Mouse (Mus musculus) MEL (cell line): Measurements from ENCODE around the gene Abcc5. TPM values are rescaled to one million over a fixed set of nuclear protein-coding genes. Genes with fewer than 3 reads are reported as not detected.

ENCODE experiments used
- DNase-seq: peaks from one replicate; pipeline ENCODE4 v3.0.0; 2011; ENCODE audit warnings: low read depth, low spot score
- H3K27ac ChIP-seq: 2 replicates; pipeline ENCODE4 v1.5.1; 2012; ENCODE audit warnings: low read depth, mild to moderate bottlenecking, control low read depth, low read length, moderate library complexity; ENCODE audit not compliant: control insufficient read depth
- H3K27me3 ChIP-seq, 2 experiments: fragments of 150-350 bp in 1 of 2; sonication (generic) in 1 of 2; 2 replicates each; pipeline ENCODE4 v1.6.1; 2012; ENCODE audit warnings: low read length in 2 of 2, mild to moderate bottlenecking in 2 of 2, improper control_type of control experiment in 1 of 2, moderate library complexity in 1 of 2; ENCODE audit not compliant: insufficient read depth in 2 of 2, control insufficient read depth in 1 of 2
- H3K36me3 ChIP-seq, 2 experiments: 2 replicates each; pipeline ENCODE4 v1.6.1; 2012 to 2014; ENCODE audit warnings: low read length in 2 of 2, improper control_type of control experiment in 1 of 2, inconsistent platforms in 1 of 2, mild to moderate bottlenecking in 1 of 2; ENCODE audit not compliant: insufficient read depth in 2 of 2, control insufficient read depth in 1 of 2
- H3K4me1 ChIP-seq, 2 experiments: fragments of 150-350 bp in 1 of 2; sonication (generic) in 1 of 2; 2 replicates each; pipeline ENCODE4 v1.6.1; 2012; ENCODE audit warnings: low read length in 2 of 2, improper control_type of control experiment in 1 of 2, mild to moderate bottlenecking in 1 of 2; ENCODE audit not compliant: insufficient read depth in 2 of 2, control insufficient read depth in 1 of 2
- H3K4me3 ChIP-seq, 2 experiments: fragments of 150-350 bp in 1 of 2; sonication (generic) in 1 of 2; 2 replicates each; pipeline ENCODE4 v1.5.1; 2012; ENCODE audit warnings: low read depth in 2 of 2, low read length in 2 of 2, mild to moderate bottlenecking in 2 of 2, moderate library complexity in 2 of 2, control low read depth in 1 of 2, improper control_type of control experiment in 1 of 2; ENCODE audit not compliant: control insufficient read depth in 1 of 2, insufficient read depth in 1 of 2
- H3K79me2 ChIP-seq: 2 replicates; pipeline ENCODE4 v1.6.1; 2012; ENCODE audit warnings: mild to moderate bottlenecking, low read length, moderate library complexity; ENCODE audit not compliant: control insufficient read depth, poor library complexity, insufficient read depth
- H3K9ac ChIP-seq: 2 replicates; pipeline ENCODE4 v1.6.1; 2012; ENCODE audit warnings: low read depth, mild to moderate bottlenecking, control low read depth, low read length, moderate library complexity; ENCODE audit not compliant: control insufficient read depth, poor library complexity, severe bottlenecking
- H3K9me3 ChIP-seq: fragments of 150-350 bp; sonication (generic); replicated peaks from 2 replicates; pipeline ENCODE4 v1.6.1; 2012; ENCODE audit warnings: mild to moderate bottlenecking, low read length, improper control_type of control experiment, moderate library complexity; ENCODE audit not compliant: insufficient read depth
- BHLHE40 ChIP-seq: IDR thresholded peaks from 2 replicates; pipeline ENCODE4 v1.6.1; 2012; ENCODE audit warnings: low read depth, mild to moderate bottlenecking, inconsistent platforms, low read length, improper control_type of control experiment, borderline replicate concordance
- CHD1 ChIP-seq: IDR thresholded peaks from 2 replicates; pipeline ENCODE4 v1.6.1; 2012; ENCODE audit warnings: low read depth, mild to moderate bottlenecking, inconsistent platforms, low read length, improper control_type of control experiment
- CHD2 ChIP-seq: IDR thresholded peaks from 2 replicates; pipeline ENCODE4 v1.6.1; 2011; ENCODE audit warnings: low read length, improper control_type of control experiment
- CTCF ChIP-seq, 3 experiments: IDR thresholded peaks in 2 of 3; conservative IDR thresholded peaks in 1 of 3; 2 replicates each; pipeline ENCODE4 v1.5.1; 2011 to 2012; ENCODE audit warnings: low read length in 3 of 3, low read depth in 2 of 3, mild to moderate bottlenecking in 2 of 3, improper control_type of control experiment in 1 of 3, inconsistent platforms in 1 of 3, mixed read lengths in 1 of 3, moderate library complexity in 1 of 3; ENCODE audit not compliant: control insufficient read depth in 1 of 3, insufficient read depth in 1 of 3, poor library complexity in 1 of 3, severe bottlenecking in 1 of 3
- E2F4 ChIP-seq: IDR thresholded peaks from 2 replicates; pipeline ENCODE4 v1.6.1; 2011; ENCODE audit warnings: low read depth, low read length, improper control_type of control experiment, borderline replicate concordance
- ETS1 ChIP-seq: IDR thresholded peaks from 2 replicates; pipeline ENCODE4 v1.6.1; 2012; ENCODE audit warnings: low read depth, mild to moderate bottlenecking, inconsistent platforms, low read length, improper control_type of control experiment, moderate library complexity
- GABPA ChIP-seq: IDR thresholded peaks from 2 replicates; pipeline ENCODE4 v1.6.1; 2012; ENCODE audit warnings: low read depth, mild to moderate bottlenecking, inconsistent platforms, low read length, improper control_type of control experiment, moderate library complexity
- GATA1 ChIP-seq: IDR thresholded peaks from 2 replicates; pipeline ENCODE4 v1.6.1; 2011; ENCODE audit warnings: low read depth, low read length, improper control_type of control experiment
- HCFC1 ChIP-seq: IDR thresholded peaks from 2 replicates; pipeline ENCODE4 v1.6.1; 2012; ENCODE audit warnings: low read depth, mild to moderate bottlenecking, inconsistent platforms, low read length, improper control_type of control experiment, moderate library complexity
- JUND ChIP-seq: IDR thresholded peaks from 2 replicates; pipeline ENCODE4 v1.6.1; 2011; ENCODE audit warnings: low read depth, mild to moderate bottlenecking, improper control_type of control experiment, low read length
- KAT2A ChIP-seq: conservative IDR thresholded peaks from 2 replicates; pipeline ENCODE4 v1.6.1; 2012; ENCODE audit warnings: low read depth, low read length, improper control_type of control experiment, inconsistent platforms
- MAFK ChIP-seq: IDR thresholded peaks from 2 replicates; pipeline ENCODE4 v1.6.1; 2011; ENCODE audit warnings: low read depth, mild to moderate bottlenecking, low read length, improper control_type of control experiment, borderline replicate concordance
- MAX ChIP-seq: IDR thresholded peaks from 2 replicates; pipeline ENCODE4 v1.6.1; 2011; ENCODE audit warnings: low read length, improper control_type of control experiment
- MAZ ChIP-seq: IDR thresholded peaks from 2 replicates; pipeline ENCODE4 v1.6.1; 2012; ENCODE audit warnings: low read depth, mild to moderate bottlenecking, inconsistent platforms, low read length, improper control_type of control experiment
- MEF2A ChIP-seq: IDR thresholded peaks from 2 replicates; pipeline ENCODE4 v1.6.1; 2014; ENCODE audit warnings: low read depth, mild to moderate bottlenecking, inconsistent platforms, low read length, improper control_type of control experiment; ENCODE audit not compliant: poor library complexity, insufficient replicate concordance, severe bottlenecking; ENCODE audit errors: extremely low read depth
- NELFE ChIP-seq: IDR thresholded peaks from 2 replicates; pipeline ENCODE4 v1.6.1; 2011; ENCODE audit warnings: low read depth, low read length, improper control_type of control experiment
- POLR2A ChIP-seq, 2 experiments: IDR thresholded peaks; 2 replicates each; pipeline ENCODE4 v1.6.1; 2011 to 2012; ENCODE audit warnings: low read length in 2 of 2, mild to moderate bottlenecking in 2 of 2, control low read depth in 1 of 2, improper control_type of control experiment in 1 of 2, low read depth in 1 of 2, moderate library complexity in 1 of 2; ENCODE audit not compliant: control insufficient read depth in 1 of 2, insufficient read depth in 1 of 2, poor library complexity in 1 of 2
- POLR2AphosphoS2 ChIP-seq: IDR thresholded peaks from 2 replicates; pipeline ENCODE4 v1.6.1; 2011; ENCODE audit warnings: low read length, improper control_type of control experiment
- POLR2AphosphoS5 ChIP-seq: IDR thresholded peaks from 2 replicates; pipeline ENCODE4 v1.6.1; 2012; ENCODE audit warnings: low read depth, borderline replicate concordance, mild to moderate bottlenecking, inconsistent platforms, low read length, moderate library complexity, mixed read lengths
- RAD21 ChIP-seq: IDR thresholded peaks from 2 replicates; pipeline ENCODE4 v1.6.1; 2011; ENCODE audit warnings: mild to moderate bottlenecking, low read depth, low read length, improper control_type of control experiment
- SIN3A ChIP-seq: IDR thresholded peaks from 2 replicates; pipeline ENCODE4 v1.6.1; 2012; ENCODE audit warnings: low read length, improper control_type of control experiment, inconsistent platforms
- TAL1 ChIP-seq: IDR thresholded peaks from 2 replicates; pipeline ENCODE4 v1.6.1; 2012; ENCODE audit warnings: mild to moderate bottlenecking, inconsistent platforms, low read length, moderate library complexity, mixed read lengths
- TBP ChIP-seq: IDR thresholded peaks from 2 replicates; pipeline ENCODE4 v1.8.0; 2011; ENCODE audit warnings: low read depth, low read length, improper control_type of control experiment
- UBTF ChIP-seq: IDR thresholded peaks from 2 replicates; pipeline ENCODE4 v1.6.1; 2012; ENCODE audit warnings: low read depth, mild to moderate bottlenecking, inconsistent platforms, low read length, improper control_type of control experiment, moderate library complexity, borderline replicate concordance; ENCODE audit not compliant: insufficient read depth
- USF1 ChIP-seq: IDR thresholded peaks from 2 replicates; pipeline ENCODE4 v1.6.1; 2014; ENCODE audit warnings: low read depth, mild to moderate bottlenecking, inconsistent platforms, low read length, improper control_type of control experiment, moderate library complexity
- USF2 ChIP-seq, 2 experiments: IDR thresholded peaks; 2 replicates each; pipeline ENCODE4 v1.6.1; 2011 to 2012; ENCODE audit warnings: improper control_type of control experiment in 2 of 2, low read length in 2 of 2, borderline replicate concordance in 1 of 2, inconsistent platforms in 1 of 2, low read depth in 1 of 2, mild to moderate bottlenecking in 1 of 2; ENCODE audit not compliant: insufficient read depth in 1 of 2
- ZC3H11A ChIP-seq: IDR thresholded peaks from 2 replicates; pipeline ENCODE4 v1.6.1; 2012; ENCODE audit warnings: low read depth, mild to moderate bottlenecking, inconsistent platforms, low read length, improper control_type of control experiment
- ZNF384 ChIP-seq: IDR thresholded peaks from 2 replicates; pipeline ENCODE4 v1.6.1; 2012; ENCODE audit warnings: low read depth, mild to moderate bottlenecking, inconsistent platforms, low read length, improper control_type of control experiment
- polyA plus RNA-seq, 2 experiments: library from polyadenylated mRNA; stranded (reverse) in 1 of 2; unstranded in 1 of 2; fragments of >175 nt in 1 of 2; fragments of >200 nt in 1 of 2; gene quantifications; 2 replicates each; pipeline versions ENCODE4 v1.2.1 to v1.2.4; 2012; ENCODE audit warnings: low replicate concordance in 2 of 2, low read depth in 1 of 2; ENCODE audit not compliant: insufficient read length in 2 of 2, insufficient read depth in 1 of 2, missing spikeins in 1 of 2
- total RNA-seq: library from RNA; depleted of rRNA; stranded (reverse); fragments of 300-350 nt; gene quantifications from 2 replicates; pipeline ENCODE4 v1.2.3, GENCODE M21; 2012

The Abcc5 gene
- total and polyA plus RNA-seq, 3 experiments, result 17.6 to 31.7 TPM; not detected in 1

- no peaks in the 10 kb centered on the region for H3K27me3 ChIP-seq
- no peak overlapping the region for H3K27ac ChIP-seq
- no peak for DNase-seq
- H3K4me1 ChIP-seq, result no peaks in the 10 kb centered on the region
- H3K9ac ChIP-seq, result no peak overlapping the region
- no peaks in the 10 kb centered on the region; a peak in 1 of 4 replicates for H3K36me3 ChIP-seq
- H3K9me3 ChIP-seq, result no peaks in the 10 kb centered on the region
- H3K79me2 ChIP-seq, result no peaks in the 10 kb centered on the region
- H3K4me3 ChIP-seq, result no peak overlapping the region
- TF ChIP-seq E2F4 (no peak), BHLHE40 (no peak), KAT2A (no peak), TBP (no peak), USF2 (IDR thresholded peaks at IDR 0.05; ENCODE audit: borderline replicate concordance in 1 of 2, insufficient read depth in 1 of 2, low read depth in 1 of 2, low read length in 2 of 2) (no peak), ZC3H11A (no peak), NELFE (no peak), HCFC1 (no peak), MAFK (no peak), USF1 (no peak), CTCF (IDR thresholded peaks at IDR 0.05 in 2 of 3, conservative IDR thresholded peaks at IDR 0.05 in 1 of 3; ENCODE audit: control insufficient read depth in 1 of 3, insufficient read depth in 1 of 3, low read depth in 2 of 3, low read length in 3 of 3, poor library complexity in 1 of 3, severe bottlenecking in 1 of 3) (no peak), ZNF384 (no peak), RAD21 (no peak), TAL1 (no peak), GABPA (no peak), CHD1 (no peak), POLR2AphosphoS5 (no peak)
Observed at GRCm38 (mm10) chr16:20390233-20390632, 36.0 kb downstream of the Abcc5 start.

- Histone ChIP-seq H3K27ac (no peak overlapping the region), H3K27me3 (no peaks in the 10 kb centered on the region), H3K4me1 (no peaks in the 10 kb centered on the region), H3K9ac (no peak overlapping the region), H3K79me2 (no peaks in the 10 kb centered on the region), H3K9me3 (no peaks in the 10 kb centered on the region), H3K36me3 (no peaks in the 10 kb centered on the region; a peak in 1 of 4 replicates), H3K4me3 (no peak overlapping the region)
- TF ChIP-seq POLR2AphosphoS2, result no peak
- TF ChIP-seq USF1, result no peak
- no peak for TF ChIP-seq BHLHE40
- no peak for TF ChIP-seq USF2 (IDR thresholded peaks at IDR 0.05; ENCODE audit: borderline replicate concordance in 1 of 2, insufficient read depth in 1 of 2, low read depth in 1 of 2, low read length in 2 of 2)
- no peak for TF ChIP-seq TBP
- no peak for TF ChIP-seq E2F4
- no peak for TF ChIP-seq ETS1
- no peak for TF ChIP-seq GATA1
- no peak for TF ChIP-seq MAZ
- TF ChIP-seq UBTF, result no peak
- no peak for TF ChIP-seq MEF2A
- no peak for TF ChIP-seq POLR2A (IDR thresholded peaks at IDR 0.05; ENCODE audit: control insufficient read depth in 1 of 2, insufficient read depth in 1 of 2, low read depth in 1 of 2, low read length in 2 of 2, poor library complexity in 1 of 2)
- no peak for TF ChIP-seq CHD1
- no peak for TF ChIP-seq JUND
- no peak for TF ChIP-seq CTCF (IDR thresholded peaks at IDR 0.05 in 2 of 3, conservative IDR thresholded peaks at IDR 0.05 in 1 of 3; ENCODE audit: control insufficient read depth in 1 of 3, insufficient read depth in 1 of 3, low read depth in 2 of 3, low read length in 3 of 3, poor library complexity in 1 of 3, severe bottlenecking in 1 of 3)
- TF ChIP-seq SIN3A, result no peak
- TF ChIP-seq KAT2A, result no peak
- no peak for TF ChIP-seq MAFK
- no peak for TF ChIP-seq MAX
- no peak for TF ChIP-seq CHD2
- no peak for DNase-seq
Observed at GRCm38 (mm10) chr16:20381031-20381430, 45.2 kb downstream of the Abcc5 start.
